Mouse (Mus musculus): Measurements from ENCODE around the gene Idua. TPM values are rescaled to one million over a fixed set of nuclear protein-coding genes. Genes with fewer than 3 reads are reported as not detected.
"Not testable (repeated sequence)": the region's sequence is repeated elsewhere in the genome, so short reads cannot be mapped to it uniquely, and the experiment has no call there.

Idua gene
- polyA plus RNA-seq (2011; ENCODE audit: insufficient read depth, insufficient read length, low replicate concordance, missing spikeins): 4.4 and 12.4 TPM in 2 replicates

DNA sequence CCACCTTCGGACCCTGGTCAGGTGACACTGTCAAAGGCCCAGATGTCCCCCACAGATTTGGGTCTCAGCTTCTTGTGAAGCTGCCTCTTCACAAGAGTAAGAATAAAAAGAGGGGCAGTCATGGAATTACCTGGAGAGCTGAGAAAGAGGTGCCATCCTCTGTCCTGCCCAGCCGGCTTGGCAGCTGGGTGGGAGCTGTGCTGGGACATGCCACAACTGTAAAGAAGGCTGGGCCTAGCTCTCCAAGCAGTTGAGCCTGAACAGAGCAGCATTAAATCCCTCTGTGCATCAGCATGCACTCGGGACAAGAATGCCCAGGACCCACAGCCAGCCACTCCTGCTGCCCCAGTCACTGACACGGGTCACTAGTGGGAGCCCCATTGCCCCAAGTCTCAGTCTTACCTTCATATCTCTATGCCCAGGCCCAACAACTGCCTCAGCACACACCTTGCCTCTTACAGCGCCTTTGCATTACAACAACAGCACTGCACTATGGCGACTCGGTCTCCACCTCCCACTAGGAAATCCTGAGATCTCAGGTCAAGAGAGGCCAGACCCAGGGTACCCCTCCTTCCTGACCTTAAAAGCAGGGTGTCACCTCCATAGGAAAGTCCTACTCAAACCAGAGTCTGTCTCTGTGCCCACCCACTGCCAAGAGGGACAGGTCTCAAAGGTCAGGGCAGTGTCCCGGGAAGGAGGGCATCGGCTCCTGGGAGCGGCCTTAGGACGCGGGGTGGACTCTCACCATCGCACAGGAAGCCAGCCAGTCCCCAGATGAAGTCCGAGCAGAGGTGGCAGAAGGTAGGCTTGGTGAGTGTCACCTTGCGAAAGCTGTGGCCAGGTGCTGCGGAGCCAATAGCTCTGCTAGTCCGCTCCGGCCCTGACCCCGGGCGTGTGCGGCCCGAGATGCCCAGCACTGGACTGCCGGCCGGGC, at the start of gene Idua:
Gene Idua, plus strand, starts transcription at position 634 of the 934 bp plus-strand sequence.
- Histone ChIP-seq H3K4me1 (ENCODE audit: control insufficient read depth, insufficient read depth, low read length) (peaks cover 6% of the 10 kb centered on the region), H3K27ac (ENCODE audit: control insufficient read depth, insufficient read depth, low read depth, low read length, poor library complexity) (0 out of 2 replicates have a peak within 1 kb of the TSS, but pooled peaks have one; percentile 6), H3K4me3 (replicated peaks; ENCODE audit: control insufficient read depth, low read depth, low read length) (peak within 1 kb of the TSS; percentile 80)
- TF ChIP-seq CTCF (IDR thresholded peaks at IDR 0.05; ENCODE audit: control insufficient read depth, insufficient read depth, low read length) (no peak), POLR2A (IDR thresholded peaks at IDR 0.05; ENCODE audit: borderline replicate concordance, control insufficient read depth, low read depth, low read length) (no peak)
- 8% methylated on average over 24 of the region's 24 CpGs for WGBS

DNA sequence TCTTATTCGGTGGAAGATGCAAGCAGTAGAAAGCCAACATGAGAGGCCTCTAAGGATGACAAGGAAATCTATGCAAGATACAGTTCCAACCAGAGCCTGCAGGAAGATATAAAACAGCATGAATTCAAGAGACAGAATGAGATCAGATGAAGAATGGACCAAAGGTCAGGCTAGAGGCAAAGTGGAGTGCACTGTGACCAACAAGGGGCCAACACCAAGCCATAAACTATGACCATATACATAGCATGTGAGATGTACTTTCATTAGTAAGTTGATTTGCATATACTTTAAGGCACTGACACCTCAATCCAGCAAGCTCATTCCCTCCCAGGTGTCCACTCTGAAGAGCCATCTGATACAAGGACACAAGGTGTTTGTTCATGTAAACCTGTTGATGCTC, 49.7 kb upstream of the Idua start:
- 98% methylated on average over 1 of the region's 1 CpGs for WGBS
- Histone ChIP-seq H3K4me3 (replicated peaks; ENCODE audit: control insufficient read depth, low read depth, low read length) (no peak overlapping the region), H3K27ac (ENCODE audit: control insufficient read depth, insufficient read depth, low read depth, low read length, poor library complexity) (no peak overlapping the region), H3K4me1 (ENCODE audit: control insufficient read depth, insufficient read depth, low read length) (no peaks in the 10 kb centered on the region)
- TF ChIP-seq POLR2A (IDR thresholded peaks at IDR 0.05; ENCODE audit: borderline replicate concordance, control insufficient read depth, low read depth, low read length): no peak
- TF ChIP-seq CTCF (IDR thresholded peaks at IDR 0.05; ENCODE audit: control insufficient read depth, insufficient read depth, low read length): no peak

DNA sequence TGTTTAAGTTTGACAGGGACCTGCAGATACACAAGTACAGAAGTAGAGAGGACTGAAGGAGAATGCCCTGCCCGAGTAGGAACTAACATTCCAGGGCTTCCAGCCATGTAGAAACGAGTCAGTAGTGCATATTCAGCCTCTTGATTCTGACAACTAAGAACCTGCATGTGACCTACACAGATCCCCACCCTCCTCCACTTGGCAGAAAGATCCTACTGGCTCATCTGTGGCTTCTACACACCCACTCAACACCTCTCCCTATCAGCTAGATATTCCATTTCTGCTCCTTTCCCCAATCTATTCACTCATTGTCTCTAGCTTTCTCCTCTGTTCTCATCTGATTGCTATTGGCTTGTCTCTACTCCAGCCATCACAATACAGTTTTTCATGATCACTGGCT, 38.3 kb upstream of the Idua start:
- TF ChIP-seq POLR2A (IDR thresholded peaks at IDR 0.05; ENCODE audit: borderline replicate concordance, control insufficient read depth, low read depth, low read length): no peak
- TF ChIP-seq CTCF (IDR thresholded peaks at IDR 0.05; ENCODE audit: control insufficient read depth, insufficient read depth, low read length): no peak
- no peak overlapping the region for H3K27ac ChIP-seq (ENCODE audit: control insufficient read depth, insufficient read depth, low read depth, low read length, poor library complexity)
- no peak overlapping the region for H3K4me3 ChIP-seq (replicated peaks; ENCODE audit: control insufficient read depth, low read depth, low read length)
- no peaks in the 10 kb centered on the region for H3K4me1 ChIP-seq (ENCODE audit: control insufficient read depth, insufficient read depth, low read length)
- WGBS: 77% methylated on average over 2 of the region's 2 CpGs

DNA sequence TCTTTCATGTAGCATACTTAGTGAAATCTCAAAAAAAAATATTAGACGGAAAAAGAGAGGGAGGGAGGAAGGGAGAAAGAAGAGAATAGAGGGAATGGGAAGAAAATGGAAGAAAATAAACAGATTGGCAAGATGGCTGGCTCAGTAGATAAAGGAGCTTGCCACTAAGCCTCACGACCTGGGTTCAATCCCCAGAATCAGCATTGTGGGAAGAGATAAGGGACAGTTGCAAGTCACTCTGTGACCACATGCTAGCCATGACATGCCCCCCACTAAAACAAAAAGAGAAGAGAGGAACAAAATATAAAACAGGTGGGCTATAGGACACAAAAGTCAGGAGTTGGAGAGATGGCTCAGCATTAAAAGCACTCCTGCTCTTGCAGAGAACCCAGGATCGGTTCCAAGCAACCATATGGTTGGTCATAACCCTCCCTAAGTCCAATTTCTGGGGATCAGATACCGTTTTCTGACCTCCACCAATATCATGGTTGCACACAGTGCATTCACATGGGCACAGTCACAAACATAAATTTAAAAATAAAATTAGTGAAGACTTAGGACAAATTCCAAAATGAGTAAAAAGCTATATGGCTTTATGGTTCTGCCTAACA, 34.0 kb upstream of the Idua start:
- H3K4me3 ChIP-seq (replicated peaks; ENCODE audit: control insufficient read depth, low read depth, low read length): no peak overlapping the region
- no peak overlapping the region for H3K27ac ChIP-seq (ENCODE audit: control insufficient read depth, insufficient read depth, low read depth, low read length, poor library complexity)
- no peak for TF ChIP-seq CTCF (IDR thresholded peaks at IDR 0.05; ENCODE audit: control insufficient read depth, insufficient read depth, low read length)
- TF ChIP-seq POLR2A (IDR thresholded peaks at IDR 0.05; ENCODE audit: borderline replicate concordance, control insufficient read depth, low read depth, low read length): no peak
- WGBS: 60% methylated on average over 4 of the region's 4 CpGs
- H3K4me1 ChIP-seq (ENCODE audit: control insufficient read depth, insufficient read depth, low read length): peaks cover 2% of the 10 kb centered on the region

DNA sequence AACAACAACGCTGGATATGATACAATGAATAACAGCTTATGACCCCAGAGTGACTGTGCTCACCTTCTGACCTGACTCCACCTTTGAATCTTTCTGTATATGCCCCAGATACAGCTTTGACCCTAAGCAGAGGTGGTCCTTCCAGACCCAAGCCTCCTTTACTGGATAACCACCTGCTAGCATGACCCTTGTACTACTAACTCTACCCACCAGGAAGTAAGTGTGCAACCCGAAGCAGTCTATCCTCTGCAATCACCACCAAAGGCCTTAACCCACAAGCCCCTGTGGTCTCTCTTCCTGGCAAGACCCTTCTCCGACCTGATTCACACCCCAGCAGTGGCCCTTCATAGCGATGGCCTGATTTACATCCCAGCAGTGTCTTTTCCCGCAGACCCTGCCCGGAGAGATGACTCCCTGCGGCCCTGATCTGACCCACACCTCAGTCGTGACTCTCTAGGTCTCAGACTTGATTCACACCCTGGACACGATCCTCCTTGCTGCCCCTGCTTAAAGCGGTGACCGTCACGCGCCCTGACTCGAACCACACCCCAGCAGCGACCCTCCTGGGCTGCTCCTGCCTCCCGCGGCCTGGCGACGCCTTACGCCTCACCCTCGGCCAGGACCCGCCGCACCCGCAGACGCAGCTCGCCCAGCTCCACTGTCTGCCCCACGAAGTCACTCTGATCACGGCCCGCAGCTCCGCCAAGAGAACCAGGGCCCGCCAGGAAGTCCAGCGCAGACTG, 31.1 kb upstream of the Idua start:
- H3K27ac ChIP-seq (ENCODE audit: control insufficient read depth, insufficient read depth, low read depth, low read length, poor library complexity): peak overlapping the region; percentile 93
- WGBS: under 1% methylated on average over 32 of the region's 32 CpGs
- TF ChIP-seq CTCF (IDR thresholded peaks at IDR 0.05; ENCODE audit: control insufficient read depth, insufficient read depth, low read length): no peak
- no peak for TF ChIP-seq POLR2A (IDR thresholded peaks at IDR 0.05; ENCODE audit: borderline replicate concordance, control insufficient read depth, low read depth, low read length)
- H3K4me1 ChIP-seq (ENCODE audit: control insufficient read depth, insufficient read depth, low read length): peaks cover 2% of the 10 kb centered on the region
- peak overlapping the region; percentile 93 for H3K4me3 ChIP-seq (replicated peaks; ENCODE audit: control insufficient read depth, low read depth, low read length)

DNA sequence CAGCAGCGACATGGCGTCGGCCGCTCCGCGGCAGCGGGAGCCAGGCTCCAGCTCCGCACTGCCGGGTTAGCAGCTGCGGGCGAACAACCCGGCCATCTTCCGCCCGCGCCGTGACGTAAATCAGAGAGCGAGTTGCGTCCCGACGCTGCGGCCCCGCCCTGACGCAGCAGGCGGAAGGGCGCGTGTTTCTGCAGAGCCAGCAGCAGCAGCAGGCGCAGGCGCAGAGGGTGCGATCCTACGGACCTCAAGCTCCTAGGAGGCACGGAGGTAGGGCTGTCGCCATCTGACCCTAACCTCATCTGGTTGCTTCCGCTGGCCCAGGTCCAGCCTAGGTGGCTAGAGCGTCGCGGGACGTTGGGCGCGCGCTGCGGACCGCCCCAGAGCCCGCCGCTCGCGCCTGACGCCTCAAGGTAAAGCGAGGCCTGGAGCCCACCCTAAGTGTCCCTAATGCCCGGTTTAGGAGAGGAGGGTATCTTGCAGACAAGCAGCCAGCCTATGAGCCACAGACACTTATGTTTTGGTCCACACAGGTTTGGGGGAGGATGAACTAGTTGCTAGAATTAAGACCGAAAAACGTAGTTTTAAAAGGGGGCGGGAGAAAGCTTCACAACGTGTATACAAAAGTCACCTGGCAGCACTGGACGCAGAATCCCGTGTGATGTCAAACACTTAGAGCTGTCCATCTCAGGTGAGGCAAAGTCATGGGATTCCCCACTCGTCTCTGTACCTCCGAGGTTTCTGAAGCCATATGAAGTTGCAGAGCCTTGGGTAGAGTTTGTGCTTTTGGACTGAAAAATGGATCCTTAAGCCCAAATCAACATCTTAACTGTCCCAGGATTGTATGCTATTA, 30.3 kb upstream of the Idua start, which contains the start of the genes Gak and Tmem175:
Gene Gak, minus strand, starts transcription at position 122 of the 850 bp plus-strand sequence.
Gene Tmem175, plus strand, starts transcription at position 137 of the 850 bp plus-strand sequence.
- TF ChIP-seq POLR2A (IDR thresholded peaks at IDR 0.05; ENCODE audit: borderline replicate concordance, control insufficient read depth, low read depth, low read length) (peak; percentile 97), CTCF (IDR thresholded peaks at IDR 0.05; ENCODE audit: control insufficient read depth, insufficient read depth, low read length) (no peak)
- Histone ChIP-seq H3K27ac (ENCODE audit: control insufficient read depth, insufficient read depth, low read depth, low read length, poor library complexity) (peak within 1 kb of the TSS; percentile 93), H3K4me3 (replicated peaks; ENCODE audit: control insufficient read depth, low read depth, low read length) (peak within 1 kb of the TSS; percentile 93), H3K4me1 (ENCODE audit: control insufficient read depth, insufficient read depth, low read length) (peaks cover 2% of the 10 kb centered on the region)
- under 1% methylated on average over 58 of the region's 58 CpGs for WGBS

DNA sequence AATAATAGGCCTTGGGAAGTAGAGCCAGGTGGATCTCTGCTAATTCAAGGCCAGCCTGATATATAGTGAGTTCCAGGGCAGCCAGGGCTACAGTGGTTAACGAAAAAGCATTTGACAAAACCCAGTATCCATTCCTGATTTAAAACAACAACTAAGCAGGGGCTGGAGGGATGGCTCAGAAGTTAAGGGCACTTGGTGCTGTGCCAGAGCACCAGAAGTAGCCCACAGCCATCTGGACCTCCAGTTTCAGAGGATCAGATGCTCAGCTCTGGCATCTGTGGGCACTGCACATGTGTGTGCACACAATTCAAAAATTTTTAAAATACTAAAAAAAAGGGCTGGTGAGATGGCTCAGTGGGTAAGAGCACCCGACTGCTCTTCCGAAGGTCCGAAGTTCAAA, 26.5 kb upstream of the Idua start:
- Histone ChIP-seq H3K27ac (ENCODE audit: control insufficient read depth, insufficient read depth, low read depth, low read length, poor library complexity) (no peak overlapping the region), H3K4me3 (replicated peaks; ENCODE audit: control insufficient read depth, low read depth, low read length) (no peak overlapping the region), H3K4me1 (ENCODE audit: control insufficient read depth, insufficient read depth, low read length) (peaks cover 3% of the 10 kb centered on the region)
- TF ChIP-seq CTCF (IDR thresholded peaks at IDR 0.05; ENCODE audit: control insufficient read depth, insufficient read depth, low read length): no peak
- TF ChIP-seq POLR2A (IDR thresholded peaks at IDR 0.05; ENCODE audit: borderline replicate concordance, control insufficient read depth, low read depth, low read length): no peak
- WGBS: 91% methylated on average over 4 of the region's 4 CpGs

DNA sequence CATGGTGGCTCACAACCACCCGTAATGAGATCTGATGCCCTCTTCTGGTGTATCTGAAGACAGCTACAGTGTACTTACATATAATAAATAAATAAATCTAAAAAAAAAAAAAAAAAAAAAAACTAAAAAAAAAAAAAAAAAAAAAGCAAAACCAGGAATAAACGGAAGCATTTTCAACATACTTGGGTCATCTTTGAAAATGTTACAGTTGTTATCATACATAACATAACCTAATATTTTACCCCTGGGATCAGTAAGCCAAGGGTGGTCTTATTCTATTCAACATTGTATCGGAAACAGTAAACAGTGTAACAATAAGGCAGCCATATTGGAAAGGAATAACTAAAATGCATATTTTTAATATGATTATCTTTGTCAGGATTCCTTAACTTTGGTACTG, 26.0 kb upstream of the Idua start:
- H3K4me3 ChIP-seq (replicated peaks; ENCODE audit: control insufficient read depth, low read depth, low read length); H3K4me1 ChIP-seq (ENCODE audit: control insufficient read depth, insufficient read depth, low read length); H3K27ac ChIP-seq (ENCODE audit: control insufficient read depth, insufficient read depth, low read depth, low read length, poor library complexity): not testable (repeated sequence)
- WGBS: 59% methylated on average over 3 of the region's 3 CpGs

All from bone marrow, adult 2 months (tissue).